Mouse (Mus musculus) myocyte (in vitro differentiated cells): ENCODE results near the gene Hba-x.

Experiments used
- CEBPB ChIP-seq: IDR thresholded peaks from 2 replicates; pipeline ENCODE4 v1.6.1; 2011; ENCODE audit warnings: mild to moderate bottlenecking, moderate library complexity; ENCODE audit not compliant: poor library complexity, insufficient read depth, severe bottlenecking
- POLR2A ChIP-seq: IDR thresholded peaks from one replicate; pipeline ENCODE4 v1.6.1; 2011; ENCODE audit warnings: low read depth, mild to moderate bottlenecking, control low read depth, moderate library complexity; ENCODE audit not compliant: insufficient read length

DNA sequence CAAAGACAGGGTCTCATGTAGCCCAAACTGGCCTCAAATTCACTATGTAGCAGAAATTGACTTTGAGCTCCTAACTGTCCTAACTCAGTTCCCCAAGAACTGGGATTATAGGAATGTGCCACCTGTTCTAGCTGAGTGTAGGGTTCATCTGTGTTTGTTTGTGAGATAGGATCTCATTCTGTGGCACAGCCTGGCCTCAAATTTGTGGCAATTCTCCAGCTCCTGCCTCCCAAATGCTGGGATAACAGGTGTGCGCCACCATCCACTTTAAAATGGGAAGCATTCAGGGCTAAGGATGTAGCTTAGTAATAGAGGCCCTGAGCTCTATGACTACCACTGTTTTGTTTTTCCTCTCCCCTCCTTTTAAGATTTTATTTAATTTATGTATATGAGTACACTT lies 23.1 kb upstream of the Hba-x start:
- no peak for TF ChIP-seq POLR2A
- no peak for TF ChIP-seq CEBPB
